Mouse (Mus musculus): ENCODE measurements around the gene Btrc. TPM values are rescaled to one million over a fixed set of nuclear protein-coding genes. Genes with fewer than 3 reads are reported as not detected.

Btrc gene
- polyA plus RNA-seq, 1 experiment from 2014 or later: 37.4 TPM

DNA sequence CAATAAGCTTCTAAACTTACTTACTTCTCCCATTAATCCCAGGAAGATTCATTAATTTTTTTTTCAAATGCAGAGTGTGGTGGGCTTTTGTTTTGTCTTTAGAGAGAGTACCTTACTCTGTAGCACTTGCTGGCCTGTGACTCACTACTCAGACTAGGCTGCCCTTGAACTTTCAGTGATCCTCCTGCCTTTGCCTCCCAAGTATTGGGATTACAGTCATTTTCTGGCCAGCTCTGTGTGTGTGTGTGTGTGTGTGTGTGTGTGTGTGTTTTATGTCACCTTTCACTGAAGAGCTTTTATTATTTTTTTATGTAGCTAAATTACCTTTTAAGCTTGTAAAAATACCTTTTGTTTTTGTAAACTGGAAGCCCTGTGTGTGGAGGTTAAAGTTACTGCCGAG is 84.4 kb downstream of the Btrc start:
- Histone ChIP-seq H3K9me3 (no peaks in the 10 kb centered on the region), H3K4me2 (no peak overlapping the region), H3K27me3 (no peaks in the 10 kb centered on the region), H3K27ac (no peak overlapping the region), H3K4me1 (peaks cover 13% of the 10 kb centered on the region), H3K9ac (no peak overlapping the region), H3K4me3 (no peak overlapping the region), H3K36me3 (no peaks in the 10 kb centered on the region)
- 91% methylated on average over 1 of the region's 1 CpGs for WGBS
- no peak for ATAC-seq (ENCODE audit: borderline replicate concordance, extremely low read depth, low FRiP score, low TSS enrichment)

DNA sequence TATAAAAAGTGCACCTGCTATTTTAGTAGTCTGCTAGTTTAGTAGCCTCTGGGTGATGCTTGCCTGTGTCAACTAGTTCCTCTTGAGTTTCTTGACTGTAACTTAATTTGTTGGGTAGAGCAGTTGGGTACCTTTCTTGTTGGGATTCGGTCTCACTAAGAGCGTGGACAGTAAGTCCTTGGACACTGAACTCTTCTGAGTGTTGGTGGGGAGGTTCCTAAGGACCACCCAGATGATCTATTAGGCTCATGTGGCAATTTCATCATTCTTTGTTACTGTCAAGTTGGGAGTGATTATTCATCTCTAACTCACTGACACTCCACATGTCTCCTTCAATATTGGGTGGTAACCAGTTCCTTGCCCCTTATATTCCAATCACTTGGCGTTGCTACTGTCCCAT is 90.9 kb downstream of the Btrc start:
- Histone ChIP-seq H3K9ac (no peak overlapping the region), H3K27me3 (no peaks in the 10 kb centered on the region), H3K4me2 (no peak overlapping the region), H3K4me3 (no peak overlapping the region), H3K27ac (no peak overlapping the region), H3K9me3 (no peaks in the 10 kb centered on the region), H3K36me3 (no peaks in the 10 kb centered on the region), H3K4me1 (no peaks in the 10 kb centered on the region)
- WGBS: 91% methylated on average over 3 of the region's 3 CpGs
- ATAC-seq (ENCODE audit: borderline replicate concordance, extremely low read depth, low FRiP score, low TSS enrichment): no peak

DNA sequence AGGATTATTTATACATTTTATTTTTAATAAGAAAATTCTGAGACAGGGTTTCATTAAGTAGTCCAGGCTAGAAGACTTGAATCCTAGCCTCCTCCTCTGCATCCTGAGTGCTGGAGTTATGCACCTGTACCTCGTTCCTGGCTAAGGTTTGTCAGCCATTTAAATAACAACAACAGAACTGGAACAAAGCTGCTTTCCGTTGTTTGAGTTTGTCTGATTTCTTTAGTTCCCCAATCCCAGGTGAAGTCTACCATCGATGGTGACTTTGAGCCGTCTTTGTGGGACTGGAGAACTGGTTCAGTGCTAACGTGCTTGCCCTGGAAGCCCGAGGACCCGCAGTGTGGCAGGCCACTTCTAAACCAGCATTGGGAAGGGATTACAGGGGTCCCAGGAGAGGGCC is 93.4 kb downstream of the Btrc start:
- no peaks in the 10 kb centered on the region for H3K4me1 ChIP-seq
- no peak overlapping the region for H3K27ac ChIP-seq
- H3K4me2 ChIP-seq: no peak overlapping the region
- no peak overlapping the region for H3K9ac ChIP-seq
- no peaks in the 10 kb centered on the region for H3K36me3 ChIP-seq
- ATAC-seq (ENCODE audit: borderline replicate concordance, extremely low read depth, low FRiP score, low TSS enrichment): no peak
- 89% methylated on average over 7 of the region's 7 CpGs for WGBS
- no peaks in the 10 kb centered on the region for H3K27me3 ChIP-seq
- H3K4me3 ChIP-seq: no peak overlapping the region
- no peaks in the 10 kb centered on the region for H3K9me3 ChIP-seq

DNA sequence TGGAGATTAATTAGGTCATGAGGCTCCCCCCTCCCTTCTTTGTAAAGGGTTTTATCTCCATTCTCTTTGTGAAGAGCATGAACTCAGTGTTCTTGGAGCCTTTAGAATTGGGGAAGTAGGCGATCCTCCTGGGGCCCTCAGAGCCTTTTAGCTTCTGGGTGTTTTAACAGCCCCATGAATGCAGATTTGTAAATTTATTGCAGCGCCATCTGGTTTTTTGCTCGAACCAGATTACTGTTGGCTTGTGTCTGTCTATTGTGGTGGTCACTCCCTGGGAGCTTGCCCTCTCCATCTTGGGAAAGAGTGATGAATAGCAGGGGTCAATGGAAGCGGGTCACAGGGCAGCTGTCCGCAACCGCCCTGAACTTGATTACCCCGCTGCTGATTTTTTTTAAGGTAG is 95.2 kb downstream of the Btrc start:
- H3K9ac ChIP-seq: no peak overlapping the region
- 59% methylated on average over 7 of the region's 7 CpGs for WGBS
- no peaks in the 10 kb centered on the region for H3K4me1 ChIP-seq
- H3K4me3 ChIP-seq: no peak overlapping the region
- H3K36me3 ChIP-seq: no peaks in the 10 kb centered on the region
- ATAC-seq (ENCODE audit: borderline replicate concordance, extremely low read depth, low FRiP score, low TSS enrichment): no peak
- H3K27me3 ChIP-seq: no peaks in the 10 kb centered on the region
- H3K27ac ChIP-seq: no peak overlapping the region
- H3K4me2 ChIP-seq: no peak overlapping the region
- no peaks in the 10 kb centered on the region for H3K9me3 ChIP-seq

- H3K9me3 ChIP-seq: no peaks in the 10 kb centered on the region
- no peak for ATAC-seq (ENCODE audit: borderline replicate concordance, extremely low read depth, low FRiP score, low TSS enrichment)
- no peak overlapping the region for H3K4me3 ChIP-seq
- no peaks in the 10 kb centered on the region for H3K27me3 ChIP-seq
- no peak overlapping the region for H3K27ac ChIP-seq
- 58% methylated on average over 9 of the region's 9 CpGs for WGBS
- H3K36me3 ChIP-seq: no peaks in the 10 kb centered on the region
- H3K4me1 ChIP-seq: no peaks in the 10 kb centered on the region
- H3K9ac ChIP-seq: no peak overlapping the region
- no peak overlapping the region for H3K4me2 ChIP-seq
Observed at GRCm38 (mm10) chr19:45459931-45460665, 96.6 kb downstream of the Btrc start.

- Histone ChIP-seq H3K36me3 (no peaks in the 10 kb centered on the region), H3K27ac (no peak overlapping the region), H3K9me3 (no peaks in the 10 kb centered on the region), H3K9ac (no peak overlapping the region), H3K27me3 (no peaks in the 10 kb centered on the region), H3K4me2 (no peak overlapping the region), H3K4me3 (no peak overlapping the region), H3K4me1 (no peaks in the 10 kb centered on the region)
- no peak for ATAC-seq (ENCODE audit: borderline replicate concordance, extremely low read depth, low FRiP score, low TSS enrichment)
- WGBS: 59% methylated on average over 10 of the region's 10 CpGs
Observed at GRCm38 (mm10) chr19:45460749-45461736, 97.5 kb downstream of the Btrc start.

DNA sequence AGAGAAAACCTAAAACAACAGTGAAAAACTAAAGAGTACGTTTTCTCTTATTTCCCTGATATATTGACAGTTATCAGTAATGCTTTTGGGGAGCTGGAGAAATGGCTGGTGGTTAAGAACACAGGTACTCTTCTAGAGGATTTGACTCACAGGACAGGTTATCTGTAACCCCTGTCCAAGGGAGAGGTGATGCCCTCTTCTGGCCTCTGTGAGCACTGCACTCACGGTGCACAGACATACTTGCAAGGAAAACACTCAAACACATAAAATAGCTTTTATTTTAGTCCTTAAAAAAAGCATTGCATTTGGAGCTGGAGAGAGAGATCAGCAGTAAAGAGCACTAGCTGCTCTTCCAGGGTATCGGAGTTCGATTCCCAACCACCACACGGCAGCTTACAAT is 106.2 kb downstream of the Btrc start:
- 93% methylated on average over 5 of the region's 5 CpGs for WGBS
- Histone ChIP-seq H3K4me3 (no peak overlapping the region), H3K27ac (no peak overlapping the region), H3K27me3 (no peaks in the 10 kb centered on the region), H3K4me1 (peaks cover 9% of the 10 kb centered on the region), H3K36me3 (0 out of 2 replicates have a peak, but pooled peaks cover 3% of the 10 kb centered on the region), H3K4me2 (no peak overlapping the region), H3K9me3 (no peaks in the 10 kb centered on the region), H3K9ac (no peak overlapping the region)
- ATAC-seq (ENCODE audit: borderline replicate concordance, extremely low read depth, low FRiP score, low TSS enrichment): no peak

DNA sequence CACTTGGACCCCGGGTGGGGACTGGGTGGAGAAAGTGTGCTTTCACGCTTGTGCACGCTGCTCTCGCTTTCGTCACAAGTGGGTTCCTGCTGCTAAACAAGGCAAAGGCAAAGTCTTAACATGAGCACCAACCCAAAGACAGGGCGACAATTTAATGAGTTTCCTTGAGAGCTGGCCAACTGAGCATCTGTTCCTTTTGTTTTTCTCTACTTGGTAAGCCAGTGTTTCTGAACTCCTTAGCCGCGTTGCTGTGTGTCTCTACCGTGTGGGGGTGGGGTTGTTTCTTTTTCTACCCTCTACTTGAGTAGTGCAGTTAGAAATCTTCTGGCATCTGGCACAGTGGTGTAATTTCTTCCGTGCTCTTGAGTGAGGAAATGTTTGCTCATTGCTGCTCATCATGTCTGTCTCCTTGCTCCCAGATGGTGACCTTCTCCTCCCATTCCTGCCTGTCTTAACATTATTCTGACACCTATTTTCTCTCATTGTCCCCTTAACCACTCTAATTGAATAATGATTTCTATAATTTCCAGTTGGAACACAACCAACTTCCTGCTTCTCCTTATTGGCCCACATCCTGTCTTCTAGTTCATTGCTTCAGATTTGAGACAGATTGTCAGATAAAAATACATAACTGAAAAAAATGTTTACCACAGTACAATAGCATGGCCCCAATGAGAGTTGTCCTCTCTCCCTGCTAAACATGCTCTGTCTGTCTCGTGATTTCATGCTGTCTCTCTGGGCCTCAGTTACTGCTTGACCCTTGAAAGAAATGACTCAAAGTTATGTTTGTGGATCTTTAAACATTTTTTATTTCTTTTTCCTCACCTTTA is 109.4 kb downstream of the Btrc start:
- Histone ChIP-seq H3K27me3 (no peaks in the 10 kb centered on the region), H3K9ac (no peak overlapping the region), H3K4me2 (no peak overlapping the region), H3K4me1 (peaks cover 16% of the 10 kb centered on the region), H3K9me3 (no peaks in the 10 kb centered on the region), H3K27ac (peak overlapping the region; percentile 34; the same call in 1 of the 2 replicates), H3K4me3 (no peak overlapping the region), H3K36me3 (0 out of 2 replicates have a peak, but pooled peaks cover 3% of the 10 kb centered on the region)
- no peak; the same call in 1 of the 2 replicates for ATAC-seq (ENCODE audit: borderline replicate concordance, extremely low read depth, low FRiP score, low TSS enrichment)
- 53% methylated on average over 11 of the region's 11 CpGs for WGBS

DNA sequence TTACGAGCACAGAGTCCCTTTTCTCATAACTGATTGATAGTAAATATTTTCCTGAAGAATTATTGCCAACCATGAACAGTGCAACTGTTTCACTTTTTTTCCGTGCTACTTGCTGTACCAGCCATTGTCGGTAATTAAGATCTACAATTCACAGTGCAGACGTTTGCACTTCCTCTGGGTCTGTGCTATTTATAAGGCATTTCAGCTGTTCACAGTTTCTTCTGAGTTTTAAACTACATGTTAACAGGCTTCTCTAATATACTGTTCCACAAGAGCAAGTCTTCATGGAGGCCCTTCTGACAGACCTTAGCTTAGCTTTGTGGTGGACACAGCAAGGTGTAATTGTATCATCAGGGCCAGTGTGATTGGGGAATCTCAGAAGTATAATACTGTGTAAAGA is 111.2 kb downstream of the Btrc start:
- Histone ChIP-seq H3K9me3 (no peaks in the 10 kb centered on the region), H3K4me1 (peaks cover 16% of the 10 kb centered on the region), H3K27ac (no peak overlapping the region), H3K4me3 (no peak overlapping the region), H3K4me2 (no peak overlapping the region), H3K36me3 (0 out of 2 replicates have a peak, but pooled peaks cover 3% of the 10 kb centered on the region), H3K27me3 (no peaks in the 10 kb centered on the region), H3K9ac (no peak overlapping the region)
- WGBS: 69% methylated on average over 4 of the region's 4 CpGs
- no peak for ATAC-seq (ENCODE audit: borderline replicate concordance, extremely low read depth, low FRiP score, low TSS enrichment)

DNA sequence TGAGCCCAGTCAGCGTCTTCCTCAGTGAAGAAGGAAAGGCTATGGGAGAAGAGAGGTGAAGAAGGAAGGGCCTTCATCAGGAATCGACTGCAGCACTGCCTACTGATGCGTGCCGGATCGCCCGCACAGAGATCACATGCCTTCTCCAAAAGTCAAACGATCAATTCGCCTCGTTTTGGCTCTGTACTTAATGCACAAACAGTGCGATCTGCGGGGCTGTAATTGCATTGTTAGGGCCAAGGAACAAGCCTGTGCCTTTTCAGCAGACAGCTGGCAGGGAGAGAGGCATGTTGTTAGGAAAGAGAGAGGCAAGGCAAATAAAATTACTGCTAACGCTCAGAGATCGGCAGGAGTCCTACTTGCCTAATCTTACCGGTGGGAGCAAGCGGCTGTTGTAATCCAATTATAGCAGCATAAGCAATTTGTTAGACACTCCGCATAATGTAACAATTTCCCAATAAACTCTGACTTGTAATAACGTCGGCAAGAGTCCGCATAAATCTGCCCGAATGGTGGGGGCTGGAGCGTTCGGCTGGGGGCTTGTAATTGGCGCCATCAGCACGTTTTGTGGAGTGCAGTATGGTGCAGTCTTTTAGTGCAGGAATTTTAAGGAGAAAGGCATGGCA is 112.5 kb downstream of the Btrc start:
- WGBS: 53% methylated on average over 24 of the region's 24 CpGs
- ATAC-seq (ENCODE audit: borderline replicate concordance, extremely low read depth, low FRiP score, low TSS enrichment): no peak
- H3K4me3 ChIP-seq: no peak overlapping the region

DNA sequence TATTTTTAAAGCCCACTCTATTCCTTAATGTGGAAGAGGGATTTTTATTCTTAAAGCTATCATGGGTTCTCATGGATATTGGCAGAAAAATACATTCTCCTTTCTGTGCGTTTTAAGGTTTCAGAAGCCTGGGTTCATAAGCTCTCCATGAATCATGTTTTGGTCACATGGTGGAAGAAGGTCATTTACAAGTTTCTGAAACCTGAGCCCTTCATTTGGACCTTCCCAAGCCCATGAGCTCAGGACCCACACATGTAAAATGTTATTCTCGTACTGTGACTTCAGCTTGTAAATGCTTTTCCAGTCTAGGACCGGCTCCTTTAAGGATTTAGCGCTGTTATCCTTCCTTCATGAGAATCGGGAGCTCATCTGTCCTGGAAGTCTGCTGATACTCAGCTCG is 116.0 kb downstream of the Btrc start:
- Histone ChIP-seq H3K4me2 (no peak overlapping the region), H3K9me3 (no peaks in the 10 kb centered on the region), H3K27ac (no peak overlapping the region), H3K36me3 (no peaks in the 10 kb centered on the region), H3K4me3 (no peak overlapping the region), H3K9ac (no peak overlapping the region), H3K4me1 (peaks cover 7% of the 10 kb centered on the region; the same call in 1 of the 2 replicates), H3K27me3 (no peaks in the 10 kb centered on the region)
- ATAC-seq (ENCODE audit: borderline replicate concordance, extremely low read depth, low FRiP score, low TSS enrichment): no peak
- WGBS: 84% methylated on average over 6 of the region's 6 CpGs

More for the DNA sequence above, 112.5 kb downstream of the Btrc start:
- Histone ChIP-seq H3K4me2 (no peak overlapping the region; the same call in 1 of the 2 replicates), H3K9ac (no peak overlapping the region), H3K9me3 (no peaks in the 10 kb centered on the region), H3K27ac (0 out of 2 replicates have a peak overlapping the region, but pooled peaks have one; percentile 20), H3K36me3 (0 out of 2 replicates have a peak, but pooled peaks cover 3% of the 10 kb centered on the region), H3K27me3 (no peaks in the 10 kb centered on the region), H3K4me1 (peaks cover 16% of the 10 kb centered on the region)

Measured in lung, embryonic 15.5 days (tissue).